Mouse (Mus musculus): ENCODE data around the gene Tuba3a.
A peak's percentile ranks its signal among the peaks of the same experiment; 100 is the strongest.

Gene Tuba3a

DNA sequence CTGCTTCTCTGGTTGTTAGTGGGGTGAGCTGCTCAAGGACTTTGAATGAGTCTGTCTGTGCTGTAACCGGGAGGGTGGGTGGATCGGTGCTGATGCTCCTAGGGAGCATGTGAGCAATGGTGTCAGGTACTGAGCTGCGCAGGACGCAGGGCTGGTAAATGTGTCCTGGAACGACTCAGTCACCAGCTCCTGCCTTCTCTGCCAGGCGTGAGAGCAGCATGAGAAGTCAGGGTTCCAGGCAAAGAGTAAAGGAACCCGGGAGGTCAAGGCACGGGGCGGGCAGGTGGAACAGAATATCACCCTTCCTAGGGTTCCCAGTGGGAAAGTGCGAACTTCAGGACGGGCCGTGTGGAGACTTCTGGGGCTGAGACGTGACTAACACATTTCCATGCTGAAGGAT, 19.8 kb downstream of the Tuba3a start:
- peak; percentile 73 for DNase-seq (ENCODE audit: low read depth, low spot score)

DNA sequence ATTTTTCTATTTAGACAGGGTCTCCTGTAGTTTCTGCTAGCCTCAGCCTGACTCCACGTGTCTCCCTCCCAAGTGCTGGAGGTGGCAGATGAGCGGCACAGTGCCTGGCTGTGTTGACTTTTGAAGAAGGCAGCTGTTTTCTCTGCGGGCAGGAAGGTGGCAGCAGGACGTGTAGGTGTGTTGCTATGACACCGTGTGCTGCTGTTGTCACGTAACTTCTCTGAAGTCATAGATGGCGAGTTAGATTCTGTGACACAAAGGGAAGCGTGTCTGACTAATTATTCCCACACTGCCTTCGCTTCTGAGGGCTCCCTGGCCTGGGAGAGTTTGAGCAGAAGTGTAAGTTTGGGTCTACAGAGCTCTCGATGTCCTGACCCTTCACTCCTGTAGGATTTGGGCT, 20.6 kb downstream of the Tuba3a start:
- DNase-seq (ENCODE audit: low read depth, low spot score): peak; percentile 97

DNA sequence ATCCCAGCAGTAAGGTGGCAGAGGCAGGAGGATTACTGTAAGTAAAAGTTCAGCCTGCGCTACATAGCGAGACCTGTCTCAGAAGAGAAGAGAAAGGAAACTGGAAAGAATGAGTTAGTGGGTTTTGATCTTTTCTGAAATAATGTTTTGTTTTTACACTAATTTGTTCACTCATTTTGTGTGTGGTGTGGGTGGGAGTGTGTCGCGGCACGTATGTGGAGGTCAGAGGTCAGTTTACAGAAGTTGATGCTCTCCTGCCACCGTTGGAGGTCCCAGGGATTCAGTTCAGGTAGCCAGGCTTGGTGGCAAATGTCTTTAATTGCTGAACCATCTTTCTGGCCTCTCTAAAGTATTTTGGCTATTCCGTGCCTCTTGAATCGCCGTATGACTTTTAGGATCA, 21.6 kb downstream of the Tuba3a start:
- peak; percentile 52 for DNase-seq (ENCODE audit: low read depth, low spot score)

- peak; percentile 57 for DNase-seq (ENCODE audit: low read depth, low spot score)
Observed at GRCm38 (mm10) chr6:125260006-125260555, 25.8 kb downstream of the Tuba3a start.

DNA sequence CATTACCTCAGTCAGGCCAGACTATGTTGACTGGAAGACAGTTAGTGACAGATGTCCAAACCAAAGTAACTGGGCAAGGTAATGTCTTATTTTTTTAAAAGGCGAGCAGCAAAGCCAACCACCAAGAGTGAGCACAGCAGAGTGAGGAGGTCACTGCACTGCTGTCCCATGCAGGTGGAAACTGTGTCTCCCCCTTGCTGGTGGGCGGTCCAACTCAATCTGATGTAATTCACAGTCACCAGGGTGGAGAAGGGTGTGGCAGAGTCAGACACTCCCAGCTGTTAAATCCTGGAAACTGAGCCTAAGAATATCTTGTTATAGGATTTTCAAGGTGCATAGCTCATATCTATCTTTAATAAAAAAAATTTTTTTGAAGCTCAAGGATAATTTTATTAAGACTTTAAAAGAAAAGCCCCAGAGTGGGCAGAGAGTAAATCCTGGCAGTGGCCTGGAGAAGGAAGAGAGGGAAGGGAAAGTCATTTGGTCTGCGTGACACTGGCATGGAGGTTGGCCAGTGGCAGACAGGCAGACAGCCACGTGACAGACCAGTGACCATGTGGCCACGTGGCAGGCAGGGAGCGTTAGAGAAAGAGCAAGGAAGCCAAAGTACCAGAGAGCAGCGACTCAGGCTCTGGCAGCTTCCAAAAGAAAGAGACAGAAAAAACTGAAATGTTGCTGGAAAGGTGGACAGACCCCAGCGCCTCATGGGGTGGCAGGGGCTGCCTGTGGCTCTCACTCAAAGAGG, 29.4 kb downstream of the Tuba3a start:
- DNase-seq (ENCODE audit: low read depth, low spot score): no peak

DNA sequence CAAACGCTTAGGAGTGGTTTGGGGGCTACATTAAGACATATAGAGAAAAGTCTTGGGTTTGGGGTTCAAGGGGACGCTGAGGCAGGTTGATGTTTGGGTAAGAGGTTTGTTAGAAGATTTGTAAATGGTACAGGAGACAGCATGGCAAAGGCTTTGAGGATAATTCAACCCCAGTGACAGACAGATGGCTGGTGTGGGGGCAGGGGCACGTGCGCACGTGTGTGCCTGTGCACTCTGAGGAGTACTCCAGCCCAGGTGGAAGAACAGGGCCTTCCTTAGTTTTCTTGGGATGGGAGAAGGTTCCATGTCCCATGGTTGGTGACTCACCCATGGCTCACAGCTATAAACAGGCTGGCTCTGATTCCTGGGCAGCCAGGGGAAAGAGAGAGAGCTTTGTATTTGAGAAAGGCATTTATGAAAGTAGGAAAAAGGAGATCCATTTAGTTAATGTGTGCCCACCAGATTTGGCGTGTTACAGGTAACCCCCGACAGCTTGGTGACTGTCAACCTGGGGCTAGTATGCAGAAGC, 30.3 kb downstream of the Tuba3a start:
- no peak for DNase-seq (ENCODE audit: low read depth, low spot score)

- DNase-seq (ENCODE audit: low read depth, low spot score): no peak
Observed at GRCm38 (mm10) chr6:125253863-125254715, 31.8 kb downstream of the Tuba3a start.

- no peak for DNase-seq (ENCODE audit: low read depth, low spot score)
Observed at GRCm38 (mm10) chr6:125252711-125253110, 33.1 kb downstream of the Tuba3a start.

- no peak for DNase-seq (ENCODE audit: low read depth, low spot score)
Observed at GRCm38 (mm10) chr6:125252285-125252684, 33.6 kb downstream of the Tuba3a start.

- peak; percentile 57 for DNase-seq (ENCODE audit: low read depth, low spot score)
Observed at GRCm38 (mm10) chr6:125244551-125244950, 41.3 kb downstream of the Tuba3a start.

DNA sequence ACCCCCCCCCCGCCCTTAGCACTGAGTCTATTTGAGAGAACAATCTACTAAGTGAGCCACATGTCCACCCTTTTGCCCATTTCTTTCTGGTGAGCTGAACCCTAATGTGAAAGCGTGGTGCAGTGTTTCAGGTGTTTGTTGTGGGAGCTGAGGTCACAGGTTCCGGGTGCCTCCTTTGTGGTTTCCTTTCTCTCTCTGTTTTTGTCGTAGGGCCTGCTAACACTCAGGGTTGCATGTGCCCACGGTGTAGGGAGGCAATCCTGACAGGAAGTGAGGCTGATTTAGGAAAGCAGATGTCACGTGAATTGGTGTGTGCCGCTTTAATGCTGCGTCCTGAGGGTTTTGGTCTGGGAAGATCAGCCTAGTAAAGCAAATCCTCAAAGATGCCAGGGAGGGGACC, 44.3 kb downstream of the Tuba3a start:
- DNase-seq (ENCODE audit: low read depth, low spot score): peak; percentile 85

DNA sequence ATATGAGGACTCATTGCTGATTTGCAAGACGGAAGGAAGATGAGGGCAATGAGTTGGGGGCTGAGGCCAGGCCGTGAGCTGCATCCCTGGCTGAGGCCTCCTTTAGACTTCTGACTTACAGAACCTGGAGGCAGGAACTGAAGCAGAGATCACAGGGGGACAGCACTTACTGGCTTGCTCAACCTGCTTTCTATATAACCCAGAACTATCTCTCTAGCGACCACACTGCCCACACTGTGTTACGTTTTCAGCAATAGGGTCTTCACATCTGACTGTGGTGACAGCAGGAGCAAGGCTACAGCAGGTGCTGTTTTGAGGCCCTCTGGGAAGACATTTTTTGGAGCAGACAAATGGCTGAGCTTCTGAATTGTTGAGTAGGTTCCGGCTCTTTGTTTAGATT, 45.2 kb downstream of the Tuba3a start:
- DNase-seq (ENCODE audit: low read depth, low spot score): no peak

- peak; percentile 48 for DNase-seq (ENCODE audit: low read depth, low spot score)
Observed at GRCm38 (mm10) chr6:125239547-125239946, 46.3 kb downstream of the Tuba3a start.

GRCm38 (mm10) chr6:125238396-125238795, 47.4 kb downstream of the Tuba3a start:
- peak; percentile 56 for DNase-seq (ENCODE audit: low read depth, low spot score)

GRCm38 (mm10) chr6:125237421-125237820, 48.4 kb downstream of the Tuba3a start:
- peak; percentile 72 for DNase-seq (ENCODE audit: low read depth, low spot score)

- peak; percentile 76 for DNase-seq (ENCODE audit: low read depth, low spot score)
Observed at GRCm38 (mm10) chr6:125236782-125237181, 49.1 kb downstream of the Tuba3a start, which contains the start of gene Cd27. Gene Cd27, minus strand, starts transcription at chr6:125237010.

DNA sequence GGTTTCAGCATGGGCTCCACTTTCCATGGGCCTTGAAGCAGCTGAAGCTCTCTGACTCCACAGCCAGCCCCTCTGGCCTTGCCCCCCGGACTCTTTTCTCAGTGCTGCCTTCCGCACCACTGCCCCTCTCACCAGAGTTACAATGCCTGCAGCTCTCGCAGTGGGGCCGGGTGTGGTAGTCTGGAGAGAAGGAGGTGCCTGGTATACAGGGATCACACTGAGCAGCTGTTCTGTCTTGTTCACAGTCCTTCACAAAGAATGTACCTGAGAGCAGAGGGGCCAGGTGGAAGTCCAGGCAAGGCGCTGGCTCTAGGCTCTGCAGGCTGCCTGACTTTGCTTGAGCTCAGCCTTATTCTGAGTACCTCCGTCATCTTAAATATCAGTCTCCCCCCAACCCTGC, 49.5 kb downstream of the Tuba3a start:
- no peak for DNase-seq (ENCODE audit: low read depth, low spot score)

DNA sequence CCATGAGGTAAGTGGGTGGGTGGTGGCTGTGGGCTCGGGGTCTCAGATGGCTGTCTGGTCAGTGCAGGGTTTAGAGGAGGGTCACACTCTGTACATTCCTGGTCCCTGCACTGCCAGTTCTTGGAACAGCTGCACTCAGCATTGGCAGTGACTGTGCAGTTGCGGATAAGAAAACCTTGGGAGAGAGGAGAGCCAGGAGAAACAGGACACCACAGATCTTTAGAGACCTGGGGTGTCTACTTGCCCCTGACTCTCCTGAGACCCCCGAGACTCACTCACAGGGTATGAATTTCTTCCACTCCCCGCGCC, 51.4 kb downstream of the Tuba3a start:
- DNase-seq (ENCODE audit: low read depth, low spot score): no peak

- DNase-seq (ENCODE audit: low read depth, low spot score): no peak
Observed at GRCm38 (mm10) chr6:125233816-125234519, 51.9 kb downstream of the Tuba3a start.

- no peak for DNase-seq (ENCODE audit: low read depth, low spot score)
Observed at GRCm38 (mm10) chr6:125232516-125232915, 53.3 kb downstream of the Tuba3a start.

DNA sequence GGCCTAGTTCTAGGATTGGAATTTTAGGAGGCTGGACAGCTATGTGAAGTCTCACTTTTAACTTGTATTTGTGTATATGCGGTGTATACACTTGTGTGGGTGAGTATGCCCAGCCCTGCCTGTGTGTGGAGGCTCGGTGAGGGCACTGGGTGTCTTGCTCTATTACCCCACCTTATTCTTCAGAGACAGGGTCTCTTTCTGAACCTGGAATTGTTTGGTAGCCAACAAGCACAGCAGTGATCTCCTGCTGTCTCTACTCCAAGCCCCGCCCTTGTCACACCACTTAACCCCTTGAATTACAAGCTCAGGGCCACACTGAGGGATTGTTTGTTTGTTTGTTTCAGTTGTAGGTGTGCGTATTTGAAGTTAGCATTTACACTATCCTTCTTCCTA, 53.8 kb downstream of the Tuba3a start:
- peak; percentile 51 for DNase-seq (ENCODE audit: low read depth, low spot score)
